Mouse (Mus musculus) intestine, embryonic 14.5 days (tissue): ENCODE measurements around the gene Mon2. TPM values are rescaled to one million over a fixed set of nuclear protein-coding genes. Genes with fewer than 3 reads are reported as not detected.

Source experiments
- ATAC-seq: fragments of 200-750 bp; cut with Nextera tagmentation; replicated peaks from 2 replicates; pipeline ENCODE4 v1.8.0; 2017; ENCODE audit warnings: low read depth, moderate number of reproducible peaks, moderate TSS enrichment, moderate library complexity; ENCODE audit not compliant: low FRiP score, low TSS enrichment
- DNase-seq: peaks from one replicate; pipeline ENCODE4 v3.0.0-alpha.2; 2018; ENCODE audit warnings: low spot score
- H3K27ac ChIP-seq: fragments of 300-500 bp; sonication (generic); 2 replicates; pipeline ENCODE4 v1.5.1; 2014; ENCODE audit warnings: low read depth, mild to moderate bottlenecking, control low read depth
- H3K27me3 ChIP-seq: fragments of 300-500 bp; sonication (generic); replicated peaks from 2 replicates; pipeline ENCODE4 v1.6.1; 2014; ENCODE audit warnings: low read length, control low read depth; ENCODE audit not compliant: control insufficient read depth, insufficient read depth
- H3K36me3 ChIP-seq: fragments of 300-500 bp; sonication (generic); 2 replicates; pipeline ENCODE4 v1.6.1; 2014; ENCODE audit warnings: low read length, control low read depth; ENCODE audit not compliant: control insufficient read depth, insufficient read depth
- H3K4me1 ChIP-seq: fragments of 300-500 bp; sonication (generic); replicated peaks from 2 replicates; pipeline ENCODE4 v1.6.1; 2014; ENCODE audit warnings: low read length, control low read depth, mixed read lengths; ENCODE audit not compliant: control insufficient read depth, insufficient read depth
- H3K4me2 ChIP-seq: fragments of 300-500 bp; sonication (generic); 2 replicates; pipeline ENCODE4 v1.6.1; 2014; ENCODE audit warnings: low read length
- H3K4me3 ChIP-seq: fragments of 300-500 bp; sonication (generic); 2 replicates; pipeline ENCODE4 v1.5.1; 2014; ENCODE audit warnings: low read depth, low read length, control low read depth, mixed read lengths
- H3K9ac ChIP-seq: fragments of 300-500 bp; sonication (generic); 2 replicates; pipeline ENCODE4 v1.6.1; 2014; ENCODE audit warnings: mild to moderate bottlenecking, low read length
- H3K9me3 ChIP-seq: fragments of 300-500 bp; sonication (generic); 2 replicates; pipeline ENCODE4 v1.6.1; 2016; ENCODE audit warnings: low read length, control low read depth; ENCODE audit not compliant: control insufficient read depth
- WGBS: fragments of 180-500 bp; shearing (Covaris S2); extraction: QIAGEN DNeasy Blood & Tissue Kit; methylation state at CpG from one replicate; pipeline ENCODE4 v1.1.7; 2014; 5-methylcytosine and 5-hydroxymethylcytosine counted together
- polyA plus RNA-seq: library from polyadenylated mRNA; unstranded; fragments of >200 nt; fragmentation: Nextera tagmentation; extraction: Ambion mirVana; gene quantifications from 2 replicates; pipeline ENCODE4 v1.2.1, GENCODE M21; 2014

The Mon2 gene
- polyA plus RNA-seq, 1 experiment from 2014 or later, result 28.7 TPM

- Histone ChIP-seq H3K27me3 (no peaks in the 10 kb centered on the region), H3K4me1 (no peaks in the 10 kb centered on the region), H3K27ac (no peak overlapping the region), H3K9ac (no peak overlapping the region), H3K4me2 (no peak overlapping the region), H3K36me3 (peaks cover 16% of the 10 kb centered on the region), H3K9me3 (no peaks in the 10 kb centered on the region), H3K4me3 (no peak overlapping the region)
- 86% methylated on average over 5 of the region's 5 CpGs for WGBS
- ATAC-seq (no peak), DNase-seq (no peak)
Observed at GRCm38 (mm10) chr10:123108121-123108520, 31.8 kb upstream of the Mon2 start.

GRCm38 (mm10) chr10:123101303-123101702 lies 25.0 kb upstream of the Mon2 start:
- H3K9ac ChIP-seq, result no peak overlapping the region
- no peak overlapping the region for H3K4me3 ChIP-seq
- 69% methylated on average over 1 of the region's 1 CpGs for WGBS
- H3K27ac ChIP-seq, result no peak overlapping the region
- H3K4me1 ChIP-seq, result no peaks in the 10 kb centered on the region
- H3K27me3 ChIP-seq, result no peaks in the 10 kb centered on the region
- H3K36me3 ChIP-seq, result no peaks in the 10 kb centered on the region
- no peak overlapping the region for H3K4me2 ChIP-seq
- DNase-seq, result no peak
- no peaks in the 10 kb centered on the region for H3K9me3 ChIP-seq
- no peak for ATAC-seq

- H3K27me3 ChIP-seq, result no peaks in the 10 kb centered on the region
- H3K36me3 ChIP-seq, result no peaks in the 10 kb centered on the region
- H3K9me3 ChIP-seq, result no peaks in the 10 kb centered on the region
- H3K4me3 ChIP-seq, result no peak overlapping the region
- ATAC-seq (no peak), DNase-seq (no peak)
- H3K27ac ChIP-seq, result no peak overlapping the region
- H3K4me1 ChIP-seq, result no peaks in the 10 kb centered on the region
- H3K9ac ChIP-seq, result no peak overlapping the region
- H3K4me2 ChIP-seq, result no peak overlapping the region
- 84% methylated on average over 2 of the region's 2 CpGs for WGBS
Observed at GRCm38 (mm10) chr10:123100584-123100983, 24.3 kb upstream of the Mon2 start.

- Histone ChIP-seq H3K27me3 (no peaks in the 10 kb centered on the region), H3K27ac (no peak overlapping the region), H3K4me3 (no peak overlapping the region), H3K4me2 (no peak overlapping the region), H3K9ac (no peak overlapping the region), H3K36me3 (no peaks in the 10 kb centered on the region), H3K9me3 (no peaks in the 10 kb centered on the region), H3K4me1 (no peaks in the 10 kb centered on the region)
- DNase-seq (no peak), ATAC-seq (no peak)
- 87% methylated on average over 7 of the region's 7 CpGs for whole genome bisulfite sequencing
Observed at GRCm38 (mm10) chr10:123094504-123094903, 18.2 kb upstream of the Mon2 start.

GRCm38 (mm10) chr10:123092577-123092976 lies 16.3 kb upstream of the Mon2 start:
- H3K27ac ChIP-seq, result no peak overlapping the region
- DNase-seq, result no peak
- WGBS, result 62% methylated on average over 3 of the region's 3 CpGs
- no peaks in the 10 kb centered on the region for H3K27me3 ChIP-seq
- no peak overlapping the region for H3K4me3 ChIP-seq
- H3K9ac ChIP-seq, result no peak overlapping the region
- H3K36me3 ChIP-seq, result no peaks in the 10 kb centered on the region
- H3K4me1 ChIP-seq, result no peaks in the 10 kb centered on the region
- H3K4me2 ChIP-seq, result no peak overlapping the region
- ATAC-seq, result no peak
- no peaks in the 10 kb centered on the region for H3K9me3 ChIP-seq

GRCm38 (mm10) chr10:123091737-123092136 lies 15.4 kb upstream of the Mon2 start:
- DNase-seq (peak; percentile 86), ATAC-seq (peak; percentile 58; the same call in 1 of the 2 replicates)
- no peak overlapping the region for H3K4me2 ChIP-seq
- no peaks in the 10 kb centered on the region for H3K4me1 ChIP-seq
- no peaks in the 10 kb centered on the region for H3K9me3 ChIP-seq
- 28% methylated on average over 5 of the region's 5 CpGs for WGBS
- H3K36me3 ChIP-seq, result no peaks in the 10 kb centered on the region
- H3K4me3 ChIP-seq, result no peak overlapping the region
- no peak overlapping the region for H3K9ac ChIP-seq
- H3K27me3 ChIP-seq, result no peaks in the 10 kb centered on the region
- no peak overlapping the region for H3K27ac ChIP-seq

GRCm38 (mm10) chr10:123089425-123089930 lies 13.2 kb upstream of the Mon2 start:
- WGBS, result 80% methylated on average over 12 of the region's 12 CpGs
- Histone ChIP-seq H3K9me3 (no peaks in the 10 kb centered on the region), H3K9ac (no peak overlapping the region), H3K4me1 (0 out of 2 replicates have a peak, but pooled peaks cover 4% of the 10 kb centered on the region), H3K27ac (no peak overlapping the region), H3K4me3 (no peak overlapping the region), H3K27me3 (no peaks in the 10 kb centered on the region), H3K36me3 (no peaks in the 10 kb centered on the region), H3K4me2 (no peak overlapping the region)
- ATAC-seq, result 0 out of 2 replicates have a peak, but pooled peaks have one; percentile 52
- DNase-seq, result no peak

- H3K9ac ChIP-seq, result no peak overlapping the region
- no peaks in the 10 kb centered on the region for H3K9me3 ChIP-seq
- no peak overlapping the region for H3K27ac ChIP-seq
- H3K4me2 ChIP-seq, result no peak overlapping the region
- H3K27me3 ChIP-seq, result no peaks in the 10 kb centered on the region
- DNase-seq, result no peak
- 69% methylated on average over 2 of the region's 2 CpGs for WGBS
- H3K36me3 ChIP-seq, result no peaks in the 10 kb centered on the region
- ATAC-seq, result no peak
- 0 out of 2 replicates have a peak, but pooled peaks cover 4% of the 10 kb centered on the region for H3K4me1 ChIP-seq
- no peak overlapping the region for H3K4me3 ChIP-seq
Observed at GRCm38 (mm10) chr10:123086847-123087246, 10.5 kb upstream of the Mon2 start.

- WGBS, result 27% methylated on average over 10 of the region's 10 CpGs
- ATAC-seq (no peak), DNase-seq (no peak)
Observed at GRCm38 (mm10) chr10:123084900-123085641, 8.8 kb upstream of the Mon2 start.

More at GRCm38 (mm10) chr10:123084900-123085641, 8.8 kb upstream of the Mon2 start:
- Histone ChIP-seq H3K27me3 (no peaks in the 10 kb centered on the region), H3K9ac (no peak overlapping the region), H3K36me3 (no peaks in the 10 kb centered on the region), H3K4me1 (0 out of 2 replicates have a peak, but pooled peaks cover 4% of the 10 kb centered on the region), H3K4me2 (no peak overlapping the region), H3K27ac (no peak overlapping the region; the same call in 1 of the 2 replicates), H3K9me3 (no peaks in the 10 kb centered on the region), H3K4me3 (no peak overlapping the region; the same call in 1 of the 2 replicates)
